Mouse (Mus musculus): Measurements from ENCODE around the gene Ltbp1.

Gene Ltbp1

DNA sequence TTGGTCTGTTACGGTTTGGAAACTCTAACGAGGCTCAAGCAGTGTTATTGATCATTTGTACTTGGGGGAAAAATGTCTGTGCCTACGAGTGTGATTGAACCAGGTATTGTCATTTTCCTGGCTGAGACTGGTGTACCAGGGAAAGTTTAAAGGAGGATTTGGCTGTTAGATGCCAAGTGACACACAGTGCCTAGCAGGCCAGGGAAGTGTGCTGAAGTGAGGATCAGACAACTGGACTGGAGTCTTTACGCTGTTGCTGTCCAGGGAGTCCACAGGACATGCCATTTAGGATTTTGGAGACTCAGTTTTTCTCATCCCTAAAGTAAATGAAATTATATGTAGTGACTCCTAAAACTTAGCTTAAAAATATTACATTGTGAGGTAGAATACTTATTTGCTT lies 174.9 kb downstream of the Ltbp1 start:
- DNase-seq, result no peak

- no peak for DNase-seq
These were observed 175.7 kb downstream of the Ltbp1 start for GRCm38 (mm10) chr17:75180956-75181588.

DNA sequence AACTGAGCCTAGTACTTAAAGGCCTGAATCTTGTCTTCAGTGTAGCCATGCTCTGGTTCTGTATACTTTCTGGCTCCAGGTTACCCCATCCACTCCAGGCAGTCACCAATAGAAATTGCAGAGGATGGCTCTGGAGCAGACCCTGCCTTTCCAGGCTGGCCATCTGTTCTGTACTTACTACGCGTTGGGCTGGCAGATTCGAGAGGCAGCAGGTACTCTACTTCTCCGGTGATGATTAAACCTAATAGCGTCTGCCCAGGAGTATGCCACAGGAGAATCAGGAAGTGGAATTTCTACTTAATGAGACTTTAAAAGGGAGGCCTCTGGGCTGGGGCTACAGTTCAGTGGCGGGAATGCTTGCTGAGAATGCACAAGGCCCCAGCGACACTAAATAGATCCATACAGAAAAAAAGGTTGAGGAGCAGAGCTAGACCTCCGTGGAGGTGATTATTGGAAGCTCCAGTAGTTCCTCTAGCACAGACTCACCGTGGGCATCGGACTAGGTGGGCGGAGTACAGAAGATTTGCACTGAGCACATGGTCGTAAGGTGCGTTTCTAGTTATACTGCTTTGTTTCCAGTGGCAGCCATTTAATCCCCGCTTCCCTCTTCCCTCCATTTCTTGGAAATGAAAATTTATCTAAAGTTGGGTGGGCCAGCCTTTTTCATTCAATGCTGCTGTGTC lies 177.1 kb downstream of the Ltbp1 start:
- no peak for DNase-seq

DNA sequence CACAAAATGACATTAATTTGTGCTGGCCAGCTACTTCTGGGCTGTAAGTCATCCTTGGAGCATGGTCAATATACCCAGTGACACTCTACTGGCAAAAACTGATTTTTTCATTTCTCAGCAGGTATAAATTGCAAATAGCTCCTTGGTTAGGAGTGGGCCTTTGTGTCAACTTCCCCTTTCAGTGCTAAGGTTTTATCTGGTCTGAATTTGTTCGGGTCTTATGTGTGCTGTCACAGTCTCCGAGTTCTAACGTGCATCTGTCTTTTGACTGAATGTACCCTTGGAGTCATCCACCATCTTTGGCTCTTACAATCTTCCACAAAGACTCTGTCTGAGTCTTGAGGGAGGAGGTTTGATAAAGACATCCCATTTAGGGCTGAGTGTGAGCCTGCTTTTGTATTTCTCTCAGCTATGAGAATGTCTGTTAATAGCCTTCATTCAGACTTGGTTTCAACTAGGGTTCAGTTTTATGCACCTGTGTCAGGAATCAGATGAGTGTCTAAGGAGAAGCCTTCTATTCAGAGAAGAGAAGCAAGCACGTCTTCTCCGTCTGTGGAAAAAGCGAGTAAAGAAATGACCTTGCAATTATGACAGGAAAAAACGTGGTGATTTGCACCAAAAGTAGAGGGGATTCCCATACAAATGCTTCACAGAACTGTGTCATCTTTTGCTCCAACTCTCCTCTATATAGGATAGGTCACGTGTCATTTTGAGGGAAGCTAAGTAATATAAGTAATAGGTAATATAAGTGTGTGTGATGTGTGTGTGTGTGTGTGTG lies 181.6 kb downstream of the Ltbp1 start:
- no peak for DNase-seq

- DNase-seq, result no peak
These were observed 191.6 kb downstream of the Ltbp1 start for GRCm38 (mm10) chr17:75196952-75197351.

DNA sequence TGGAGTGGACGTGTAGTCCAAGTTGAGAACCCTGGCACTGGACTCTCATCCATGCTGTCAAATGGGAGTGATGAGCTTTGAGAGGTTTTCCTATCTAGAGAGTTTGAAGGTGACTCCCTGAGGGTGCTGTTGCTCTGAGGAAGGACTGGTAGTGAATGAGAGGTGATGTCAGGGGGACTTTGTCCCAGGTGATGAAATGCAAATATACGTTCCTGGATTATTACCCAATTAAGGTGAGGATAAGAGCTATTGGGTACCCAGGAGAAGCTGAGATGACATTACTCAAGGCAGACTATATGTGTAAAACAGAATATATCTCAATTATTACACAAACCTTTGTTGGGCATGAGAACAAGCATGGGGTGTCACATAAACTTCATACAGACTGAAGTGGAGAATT lies 193.4 kb downstream of the Ltbp1 start:
- DNase-seq, result no peak

DNA sequence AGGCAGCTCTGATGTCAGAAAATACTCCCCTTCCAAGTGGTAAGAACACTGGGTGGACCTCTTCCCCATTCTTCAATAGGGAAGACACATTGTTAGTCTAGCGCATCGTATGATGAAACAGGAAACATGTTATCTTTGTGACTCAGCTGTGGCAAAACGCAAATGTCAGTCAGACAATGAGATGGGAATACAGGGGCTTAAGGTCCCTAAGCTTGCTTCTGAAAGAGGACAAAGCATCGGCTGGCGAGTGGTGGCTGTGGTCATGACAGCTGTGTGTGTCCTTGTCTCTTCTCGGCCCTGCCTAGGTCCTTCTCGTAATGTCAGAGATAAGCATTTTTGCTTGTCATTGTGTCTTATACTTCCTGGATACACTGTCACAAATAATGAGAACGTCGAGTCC lies 194.3 kb downstream of the Ltbp1 start:
- DNase-seq, result no peak

- DNase-seq, result no peak
These were observed 196.9 kb downstream of the Ltbp1 start for GRCm38 (mm10) chr17:75202314-75202713.

GRCm38 (mm10) chr17:75204065-75204464 lies 198.7 kb downstream of the Ltbp1 start:
- DNase-seq, result no peak

DNA sequence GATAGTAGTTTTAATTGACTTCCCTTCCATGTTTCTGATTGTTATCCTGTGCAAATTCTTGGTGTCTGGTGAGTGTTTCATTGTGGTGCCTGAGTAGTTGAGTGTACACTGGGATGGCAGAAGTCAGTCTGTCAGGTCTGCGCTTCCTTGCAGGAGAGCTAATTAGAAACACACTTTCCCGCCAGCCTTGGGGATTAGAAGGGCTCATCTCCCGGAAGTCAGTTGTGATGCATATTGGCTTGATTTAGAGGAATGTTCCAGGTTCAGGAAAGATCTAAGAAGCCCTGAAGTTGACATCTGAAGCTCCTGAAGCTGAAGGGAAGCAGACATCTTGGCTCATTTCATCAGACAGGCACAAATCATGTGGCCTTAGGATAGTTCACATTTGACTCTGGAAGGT lies 200.9 kb downstream of the Ltbp1 start:
- no peak for DNase-seq

GRCm38 (mm10) chr17:75208164-75208698 lies 202.9 kb downstream of the Ltbp1 start:
- no peak for DNase-seq

- no peak for DNase-seq
These were observed 205.2 kb downstream of the Ltbp1 start for GRCm38 (mm10) chr17:75210526-75210925.

GRCm38 (mm10) chr17:75216362-75216761 lies 211.0 kb downstream of the Ltbp1 start:
- no peak for DNase-seq

DNA sequence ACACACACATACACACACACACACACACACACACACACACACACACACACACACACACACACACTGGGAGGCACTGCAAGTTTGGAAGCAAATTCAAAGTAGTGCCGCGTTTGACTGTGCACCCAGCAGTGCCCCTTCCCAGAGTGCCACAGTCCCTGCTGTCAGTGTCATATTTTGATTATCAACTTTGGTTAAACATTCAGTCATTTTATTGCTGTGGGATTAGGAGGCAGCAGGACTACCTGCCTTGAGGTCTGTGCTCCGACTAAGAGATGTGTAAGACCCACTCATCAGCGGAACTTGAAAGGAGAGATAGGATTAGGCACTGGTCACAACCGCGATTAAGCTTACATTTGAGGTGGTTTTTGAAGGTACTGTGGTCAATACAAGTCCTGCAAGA lies 213.3 kb downstream of the Ltbp1 start:
- no peak for DNase-seq

GRCm38 (mm10) chr17:75228321-75228720 lies 223.0 kb downstream of the Ltbp1 start:
- DNase-seq, result no peak

DNA sequence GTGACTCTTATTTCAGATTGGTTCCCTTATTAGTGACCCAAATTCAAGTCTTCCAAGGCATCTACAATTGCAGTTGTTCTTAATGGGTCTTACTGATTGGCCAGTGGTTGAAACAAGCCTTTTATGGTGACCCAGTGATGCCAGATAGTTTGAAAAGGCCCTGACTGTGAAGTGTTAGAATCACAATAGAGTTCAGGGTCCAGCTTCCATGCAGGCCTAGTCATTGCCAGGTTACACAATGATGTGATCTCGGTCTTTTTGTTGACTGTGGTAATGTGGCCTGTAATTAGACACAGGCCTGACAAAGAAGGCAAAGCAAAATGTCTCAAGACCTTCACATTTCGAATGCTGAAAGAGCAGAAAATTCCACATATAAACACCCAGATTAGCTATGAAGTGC lies 227.8 kb downstream of the Ltbp1 start:
- DNase-seq, result no peak

DNA sequence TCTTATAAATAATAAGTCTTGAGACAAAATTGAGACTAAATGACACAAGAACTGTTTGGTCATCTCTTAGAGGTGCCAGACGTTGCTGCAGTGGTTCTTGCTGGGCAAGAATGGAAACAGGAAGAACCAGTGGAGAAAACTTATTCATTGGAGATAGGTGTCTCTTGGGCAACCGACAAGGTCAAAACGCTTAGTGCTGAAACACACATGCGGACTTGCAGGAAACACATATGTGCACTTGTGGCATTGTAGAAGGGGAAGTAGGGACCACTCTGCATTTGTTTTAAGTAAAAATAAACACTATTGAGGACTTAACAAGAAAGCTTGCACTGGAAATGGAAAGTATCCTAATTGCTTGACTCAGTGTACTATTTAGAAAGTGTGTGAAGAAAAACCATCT lies 228.6 kb downstream of the Ltbp1 start:
- DNase-seq, result no peak

DNA sequence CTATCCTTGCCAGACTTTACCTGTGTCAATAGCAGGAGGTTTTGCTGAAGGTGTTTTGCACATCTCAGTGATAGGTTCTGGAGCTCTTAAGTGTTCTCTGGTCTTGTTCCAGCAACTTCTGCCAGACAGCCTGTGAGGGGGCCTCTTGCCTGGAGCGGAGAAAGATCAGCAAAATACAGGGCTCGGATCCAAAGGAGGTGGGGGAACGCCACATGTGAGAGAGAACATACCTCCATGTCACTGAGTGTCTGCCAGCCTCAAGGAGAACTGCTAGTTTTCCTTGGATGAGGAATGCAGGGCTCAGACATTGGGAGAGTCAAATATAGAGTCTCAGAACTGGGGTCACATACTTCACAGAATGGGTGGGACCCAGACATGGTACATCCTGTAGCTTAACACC lies 230.4 kb downstream of the Ltbp1 start:
- no peak for DNase-seq

GRCm38 (mm10) chr17:75236543-75236942 lies 231.2 kb downstream of the Ltbp1 start:
- DNase-seq, result no peak

GRCm38 (mm10) chr17:75237456-75237855 lies 232.1 kb downstream of the Ltbp1 start:
- no peak for DNase-seq

GRCm38 (mm10) chr17:75238655-75239054 lies 233.3 kb downstream of the Ltbp1 start:
- DNase-seq, result no peak

- DNase-seq, result no peak
These were observed 234.2 kb downstream of the Ltbp1 start for GRCm38 (mm10) chr17:75239545-75239944.

DNA sequence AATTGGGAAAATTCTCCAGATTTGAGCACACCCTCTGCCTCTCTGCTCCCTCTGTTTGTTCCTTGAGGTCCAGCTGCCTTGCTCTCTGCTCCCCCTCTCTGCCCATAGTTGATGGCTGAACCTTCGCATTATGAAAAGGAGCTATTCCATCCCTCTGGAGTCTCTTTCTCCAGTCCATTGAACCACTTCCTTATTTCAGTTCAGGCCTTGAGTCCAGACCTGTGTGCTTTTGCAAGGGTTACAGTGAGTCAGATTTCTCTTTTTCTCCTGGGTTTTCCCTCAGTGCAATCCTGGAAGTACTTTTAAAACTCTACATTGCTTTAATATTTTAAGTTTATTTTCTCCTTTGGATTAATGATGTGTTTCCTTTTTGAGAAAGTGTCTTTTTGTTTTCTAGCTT lies 236.7 kb downstream of the Ltbp1 start:
- DNase-seq, result no peak

DNA sequence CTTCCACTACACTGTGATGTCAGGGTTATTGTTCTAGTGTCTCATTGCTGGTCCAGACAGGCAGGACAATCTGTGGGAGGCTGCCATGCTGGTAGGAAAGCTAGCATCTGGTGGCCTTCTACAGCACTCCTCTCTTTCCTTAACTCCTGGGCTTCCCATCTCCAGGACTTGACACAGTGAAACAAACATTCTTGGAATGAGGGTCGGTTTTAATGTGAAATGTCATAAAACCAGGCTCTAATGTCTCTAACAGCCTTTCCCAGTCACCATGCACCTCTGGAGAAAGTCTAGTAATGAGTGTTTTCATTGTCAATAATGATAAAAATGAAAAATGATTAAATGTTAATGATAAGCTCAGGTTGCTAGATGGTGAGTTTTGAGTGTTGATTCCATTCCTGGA lies 237.9 kb downstream of the Ltbp1 start:
- no peak for DNase-seq

Data from kidney, adult 18-20 months (tissue).